In genomic region chr12:111790090-111790489, GRCm38 (mm10) we compare ENCODE assay signal across 18 mouse cellular contexts. TPM values are rescaled to one million over a fixed set of nuclear protein-coding genes. Genes with fewer than 3 reads are reported as not detected.
DNase-seq lines count a peak whose midpoint lies in the region; ATAC-seq and TF ChIP-seq lines count a peak whose summit lies in the region.
"Had no signal": no experiment of that assay in that cellular context is flagged by ENCODE, and none has a peak within 500 bp of the region (broad histone marks: within the 10 kb centered on the region; RNA-seq: fewer than 3 reads in every experiment).

No protein-coding gene starts in this region.

- POLR2A ChIA-PET in Patski (lab: Charles Lee), result interaction anchor here (1.2 kb wide), 1 partner anchor 19 kb away, joined by 3 read pairs; no protein-coding TSS in a partner anchor

- H3K27me3 ChIP-seq in Patski, result no peaks in the 10 kb centered on the region
- H3K27me3 ChIP-seq in intestine, postnatal 0 days (replicated peaks; ENCODE audit: control insufficient read depth, insufficient read depth, low read length), result no peaks in the 10 kb centered on the region
- no peaks in the 10 kb centered on the region for H3K27me3 ChIP-seq in kidney, embryonic 16.5 days (ENCODE audit: insufficient read depth, low read length)
- no peaks in the 10 kb centered on the region for H3K27me3 ChIP-seq in liver, embryonic 12.5 days (replicated peaks)
- H3K27me3 ChIP-seq: embryonic facial prominence, embryonic 15.5 days; heart, embryonic 12.5 days; hindbrain, embryonic 15.5 days; limb, embryonic 13.5 days had no signal

- intact Hi-C loops in gastrocnemius, adult 2 months (cut with DNase I), result loop anchor here (5.0 kb wide), 1 partner anchor 33 kb away; the partner anchor contains the start of gene Klc1

- TF ChIP-seq CTCF in Patski (IDR thresholded peaks at IDR 0.05), result no peak
- no peak for TF ChIP-seq CTCF in intestine, postnatal 0 days (IDR thresholded peaks at IDR 0.05; ENCODE audit: low read depth)
- no peak for TF ChIP-seq CTCF in lung, adult 2 months (IDR thresholded peaks at IDR 0.05; ENCODE audit: insufficient read depth, low read length)
- no peak for TF ChIP-seq CTCF in gastrocnemius, adult 2 months (IDR thresholded peaks at IDR 0.05)

- peak; percentile 57 for ATAC-seq in Patski
- ATAC-seq in intestine, postnatal 0 days, result peak; percentile 64
- peak; percentile 85 for ATAC-seq in kidney, embryonic 16.5 days (ENCODE audit: low FRiP score, low TSS enrichment)
- peak; percentile 10; the same call in 1 of the 2 replicates for ATAC-seq in liver, embryonic 12.5 days

- in situ Hi-C loops in Patski (cut with MboI; ENCODE audit: low pct_unique_long_range_greater_than_20kb), result no loop called here

- TF ChIP-seq POLR2A in lung, adult 2 months (IDR thresholded peaks at IDR 0.05; ENCODE audit: borderline replicate concordance, extremely low read depth, low read depth, low read length), result no peak

- CTCF ChIA-PET in Patski (lab: Charles Lee), result no interaction called here

- no peak overlapping the region for H3K9ac ChIP-seq in intestine, postnatal 0 days (ENCODE audit: low read depth, low read length)
- H3K9ac ChIP-seq in kidney, embryonic 16.5 days (replicated peaks; ENCODE audit: low read length), result no peak overlapping the region
- H3K9ac ChIP-seq in liver, embryonic 12.5 days, result no peak overlapping the region
- H3K9ac ChIP-seq: embryonic facial prominence, embryonic 15.5 days; heart, embryonic 12.5 days; hindbrain, embryonic 15.5 days; limb, embryonic 13.5 days had no signal

- 44% methylated on average over 5 of the region's 5 CpGs for WGBS in intestine, postnatal 0 days
- WGBS in kidney, embryonic 16.5 days, result 92% methylated on average over 5 of the region's 5 CpGs
- 90% methylated on average over 5 of the region's 5 CpGs for WGBS in liver, embryonic 12.5 days (ENCODE audit: insufficient replicate concordance)
- 95% methylated on average over 5 of the region's 5 CpGs for WGBS in lung, adult 2 months

- peaks cover 9% of the 10 kb centered on the region; the same call in 1 of the 2 replicates for H3K4me1 ChIP-seq in intestine, postnatal 0 days (replicated peaks; ENCODE audit: control insufficient read depth, insufficient read depth, low read length)
- no peaks in the 10 kb centered on the region for H3K4me1 ChIP-seq in kidney, embryonic 16.5 days (ENCODE audit: insufficient read depth, low read length)
- H3K4me1 ChIP-seq in liver, embryonic 12.5 days, result peaks cover 40% of the 10 kb centered on the region
- H3K4me1 ChIP-seq in lung, adult 2 months (ENCODE audit: control insufficient read depth, insufficient read depth, low read length), result no peaks in the 10 kb centered on the region
- H3K4me1 ChIP-seq: embryonic facial prominence, embryonic 15.5 days; forebrain, embryonic 10.5 days; heart, embryonic 12.5 days; hindbrain, embryonic 15.5 days; limb, embryonic 13.5 days had no signal

- H3K4me3 ChIP-seq in intestine, postnatal 0 days (ENCODE audit: low read depth, low read length), result no peak overlapping the region
- H3K4me3 ChIP-seq in kidney, embryonic 16.5 days (ENCODE audit: low read length), result no peak overlapping the region
- H3K4me3 ChIP-seq in liver, embryonic 12.5 days, result no peak overlapping the region
- H3K4me3 ChIP-seq in lung, adult 2 months (replicated peaks; ENCODE audit: extremely low read depth, low read depth, low read length), result no peak overlapping the region
- no peak overlapping the region for H3K4me3 ChIP-seq in gastrocnemius, adult 2 months
- H3K4me3 ChIP-seq: embryonic facial prominence, embryonic 15.5 days; forebrain, embryonic 10.5 days; heart, embryonic 12.5 days; hindbrain, embryonic 15.5 days; limb, embryonic 13.5 days had no signal

- peaks cover 88% of the 10 kb centered on the region for H3K36me3 ChIP-seq in intestine, postnatal 0 days (ENCODE audit: control insufficient read depth, insufficient read depth)
- H3K36me3 ChIP-seq in kidney, embryonic 16.5 days (ENCODE audit: insufficient read depth, low read length), result peaks cover 81% of the 10 kb centered on the region
- peaks cover 99% of the 10 kb centered on the region for H3K36me3 ChIP-seq in liver, embryonic 12.5 days

- no peak for DNase-seq in Patski (ENCODE audit: low read depth, low spot score)
- DNase-seq in lung, adult 2 months, result no peak
- no peak for DNase-seq in gastrocnemius, adult 2 months
- no peak for DNase-seq in retina, postnatal 1 day
- no peak for DNase-seq in cerebellum, postnatal 25 days
- DNase-seq: adrenal gland, postnatal 36 days; B cell, adult 2 months; cerebellum, adult 9-10 months; lung, postnatal 14 days; spleen, adult 18-20 months had no signal

- no peaks in the 10 kb centered on the region for H3K9me3 ChIP-seq in intestine, postnatal 0 days (ENCODE audit: control insufficient read depth)
- no peaks in the 10 kb centered on the region for H3K9me3 ChIP-seq in kidney, embryonic 16.5 days (ENCODE audit: low read length)
- H3K9me3 ChIP-seq in liver, embryonic 12.5 days (replicated peaks), result no peaks in the 10 kb centered on the region
- H3K9me3 ChIP-seq: embryonic facial prominence, embryonic 15.5 days; forebrain, embryonic 10.5 days; heart, embryonic 12.5 days; hindbrain, embryonic 15.5 days; limb, embryonic 13.5 days had no signal

- no peak overlapping the region for H3K4me2 ChIP-seq in intestine, postnatal 0 days (replicated peaks; ENCODE audit: low read depth)
- H3K4me2 ChIP-seq in kidney, embryonic 16.5 days (replicated peaks; ENCODE audit: low read depth, low read length), result no peak overlapping the region
- H3K4me2 ChIP-seq in liver, embryonic 12.5 days, result no peak overlapping the region
- H3K4me2 ChIP-seq: embryonic facial prominence, embryonic 15.5 days; heart, embryonic 12.5 days; hindbrain, embryonic 15.5 days; limb, embryonic 13.5 days had no signal

- H3K27ac ChIP-seq in intestine, postnatal 0 days (ENCODE audit: low read depth, low read length), result peak overlapping the region; percentile 73
- peak overlapping the region; percentile 63 for H3K27ac ChIP-seq in kidney, embryonic 16.5 days (ENCODE audit: low read length)
- peak overlapping the region; percentile 66 for H3K27ac ChIP-seq in liver, embryonic 12.5 days
- no peak overlapping the region for H3K27ac ChIP-seq in gastrocnemius, adult 2 months
- H3K27ac ChIP-seq: embryonic facial prominence, embryonic 15.5 days; forebrain, embryonic 10.5 days; hindbrain, embryonic 15.5 days; limb, embryonic 13.5 days had no signal

RNA-seq across cellular contexts. Expression of gene Xrcc3, which starts 23.6 kb away (rescaled TPM):
- polyA plus RNA-seq in Patski (2021), result 4.1 TPM
- 3.4 and 6.1 TPM in 2 replicates for polyA plus RNA-seq in intestine, postnatal 0 days (2015; fragmentation: Nextera tagmentation; extraction: Ambion mirVana)
- polyA plus RNA-seq in kidney, embryonic 16.5 days (2015; fragmentation: Nextera tagmentation; extraction: Ambion mirVana), result 12.4 and 16.1 TPM in 2 replicates
- polyA plus RNA-seq in liver, embryonic 12.5 days (2016; fragmentation: Nextera tagmentation; extraction: Ambion mirVana), result 7.7 and 8.2 TPM in 2 replicates
- polyA plus RNA-seq in lung, adult 2 months (2012; rRNA removed), result 3.2 and 3.6 TPM in 2 replicates
- under 1 TPM in 1 of 2 experiments, not detected in 1; 0.47 TPM for total RNA-seq in gastrocnemius, adult 2 months (2021)

RNA-seq across cellular contexts. Expression of gene Zfyve21, which starts 23.9 kb away (rescaled TPM):
- 42.1 TPM for polyA plus RNA-seq in Patski (2021)
- 104 and 107 TPM in 2 replicates for polyA plus RNA-seq in intestine, postnatal 0 days (2015; fragmentation: Nextera tagmentation; extraction: Ambion mirVana)
- polyA plus RNA-seq in kidney, embryonic 16.5 days (2015; fragmentation: Nextera tagmentation; extraction: Ambion mirVana), result 133 and 159 TPM in 2 replicates
- 60.6 and 61.9 TPM in 2 replicates for polyA plus RNA-seq in liver, embryonic 12.5 days (2016; fragmentation: Nextera tagmentation; extraction: Ambion mirVana)
- polyA plus RNA-seq in lung, adult 2 months (2012; rRNA removed), result 79.8 and 83.4 TPM in 2 replicates
- total RNA-seq in gastrocnemius, adult 2 months (2021), result 10 to 100 TPM; 15.6 to 18.0 TPM

RNA-seq across cellular contexts. Expression of gene Klc1, which starts 31.4 kb away (rescaled TPM):
- 110 TPM for polyA plus RNA-seq in Patski (2021)
- 42.9 and 45.7 TPM in 2 replicates for polyA plus RNA-seq in intestine, postnatal 0 days (2015; fragmentation: Nextera tagmentation; extraction: Ambion mirVana)
- polyA plus RNA-seq in kidney, embryonic 16.5 days (2015; fragmentation: Nextera tagmentation; extraction: Ambion mirVana), result 98.5 and 101 TPM in 2 replicates
- 35.6 TPM in 2 replicates for polyA plus RNA-seq in liver, embryonic 12.5 days (2016; fragmentation: Nextera tagmentation; extraction: Ambion mirVana)
- 101 and 113 TPM in 2 replicates for polyA plus RNA-seq in lung, adult 2 months (2012; rRNA removed)
- 10 to 100 TPM; 61.5 to 75.9 TPM for total RNA-seq in gastrocnemius, adult 2 months (2021)

Comparison
In these comparisons a context has a peak if more than half of its experiments do, and no peak if none do; other contexts are left out.
1. ATAC-seq: peak in every context shown above with its lines; median percentile 85 in kidney, embryonic 16.5 days; 64 in intestine, postnatal 0 days; 57 in Patski; 10 in liver, embryonic 12.5 days.